Mouse (Mus musculus) ES-E14 (cell line): ENCODE data around the gene Zfp385a. TPM values are rescaled to one million over a fixed set of nuclear protein-coding genes. Genes with fewer than 3 reads are reported as not detected.
A peak's percentile ranks its signal among the peaks of the same experiment; 100 is the strongest.

Experiments
- DNase-seq: peaks from one replicate; pipeline ENCODE4 v3.0.0-alpha.2; 2013; ENCODE audit warnings: low read depth, low spot score
- H3K27ac ChIP-seq: 2 replicates; pipeline ENCODE4 v1.5.1; 2012; ENCODE audit warnings: low read depth, mild to moderate bottlenecking, low read length, moderate library complexity, mixed read lengths; ENCODE audit not compliant: poor library complexity, insufficient read depth, severe bottlenecking
- H3K36me3 ChIP-seq: 2 replicates; pipeline ENCODE4 v1.6.1; 2012; ENCODE audit warnings: mild to moderate bottlenecking, low read length, moderate library complexity, mixed read lengths; ENCODE audit not compliant: control insufficient read depth, poor library complexity, insufficient read depth, severe bottlenecking
- H3K4me1 ChIP-seq, 2 experiments: fragments of 150-350 bp in 1 of 2; sonication (generic) in 1 of 2; 2 replicates each; pipeline ENCODE4 v1.6.1; 2012; ENCODE audit warnings: low read length in 2 of 2, mild to moderate bottlenecking in 1 of 2, mixed read lengths in 1 of 2; ENCODE audit not compliant: control insufficient read depth in 2 of 2, insufficient read depth in 2 of 2, poor library complexity in 1 of 2
- H3K4me3 ChIP-seq, 2 experiments: fragments of 150-350 bp in 1 of 2; sonication (generic) in 1 of 2; 2 replicates each; pipeline ENCODE4 v1.5.1; 2012; ENCODE audit warnings: low read length in 2 of 2, low read depth in 1 of 2, mild to moderate bottlenecking in 1 of 2, mixed read lengths in 1 of 2; ENCODE audit not compliant: insufficient read depth in 1 of 2, poor library complexity in 1 of 2, severe bottlenecking in 1 of 2
- H3K9ac ChIP-seq: 2 replicates; pipeline ENCODE4 v1.6.1; 2012; ENCODE audit warnings: low read depth, mild to moderate bottlenecking, low read length, mixed read lengths; ENCODE audit not compliant: poor library complexity, insufficient read depth, severe bottlenecking
- H3K9me3 ChIP-seq: fragments of 150-350 bp; sonication (generic); 2 replicates; pipeline ENCODE4 v1.6.1; 2012; ENCODE audit warnings: low read depth, mild to moderate bottlenecking, low read length; ENCODE audit not compliant: control insufficient read depth, insufficient read depth
- CHD2 ChIP-seq: IDR thresholded peaks from 2 replicates; pipeline ENCODE4 v1.6.1; 2014; ENCODE audit warnings: mild to moderate bottlenecking, low read depth, low read length, inconsistent platforms
- HCFC1 ChIP-seq: IDR thresholded peaks from 2 replicates; pipeline ENCODE4 v1.6.1; 2012; ENCODE audit warnings: low read length, inconsistent platforms, borderline replicate concordance; ENCODE audit not compliant: insufficient read depth
- MAFK ChIP-seq: IDR thresholded peaks from 2 replicates; pipeline ENCODE4 v1.6.1; 2014; ENCODE audit warnings: mild to moderate bottlenecking, low read depth, low read length, inconsistent platforms; ENCODE audit not compliant: insufficient read depth
- ZC3H11A ChIP-seq: IDR thresholded peaks from 2 replicates; pipeline ENCODE4 v1.6.1; 2012; ENCODE audit warnings: low read depth, mild to moderate bottlenecking, inconsistent platforms, low read length, borderline replicate concordance
- ZNF384 ChIP-seq: IDR thresholded peaks from 2 replicates; pipeline ENCODE4 v1.6.1; 2012; ENCODE audit warnings: low read depth, low read length, inconsistent platforms
- in situ Hi-C, 2 experiments: fragments of 600-800 bp; cut with MboI; formaldehyde crosslinking; loops; one replicate each; pipeline ENCODE4 v1.15.1; 2025; ENCODE audit warnings: low sequenced_read_pairs in 2 of 2, inconsistent platforms in 1 of 2; ENCODE audit not compliant: unreplicated experiment in 2 of 2
- total RNA-seq: library from RNA; depleted of rRNA; stranded (reverse); fragments of 300-350 nt; gene quantifications from 2 replicates; pipeline ENCODE4 v1.2.3, GENCODE M21; 2012

Gene Zfp385a
- total RNA-seq, 1 experiment, result 5.9 TPM

GRCm38 (mm10) chr15:103342415-103342814 lies 2.5 kb upstream of the Zfp385a start:
- Histone ChIP-seq H3K4me1 (peaks cover 11 to 29% of the 10 kb centered on the region in 2 experiments; a peak in 3 of 4 replicates), H3K27ac (no peak overlapping the region), H3K4me3 (no peak overlapping the region), H3K9me3 (no peaks in the 10 kb centered on the region), H3K9ac (no peak overlapping the region), H3K36me3 (peaks cover 25% of the 10 kb centered on the region)
- TF ChIP-seq MAFK (peak; percentile 58), ZNF384 (no peak), ZC3H11A (peak; percentile 21; the same call in 1 of the 2 replicates)
- in situ Hi-C loops, result no loop called here
- DNase-seq, result no peak

GRCm38 (mm10) chr15:103341547-103341946 lies 1.7 kb upstream of the Zfp385a start:
- in situ Hi-C loops, result no loop called here
- H3K4me3 ChIP-seq, result no peak overlapping the region
- H3K9ac ChIP-seq, result peak overlapping the region; percentile 21; the same call in 1 of the 2 replicates
- no peaks in the 10 kb centered on the region for H3K9me3 ChIP-seq
- no peak for DNase-seq
- H3K27ac ChIP-seq, result no peak overlapping the region
- TF ChIP-seq HCFC1 (no peak), CHD2 (no peak), ZC3H11A (no peak), MAFK (no peak), ZNF384 (no peak)
- peaks cover 11 to 34% of the 10 kb centered on the region in 2 experiments; a peak in 3 of 4 replicates for H3K4me1 ChIP-seq
- peaks cover 24% of the 10 kb centered on the region for H3K36me3 ChIP-seq

- H3K9me3 ChIP-seq, result no peaks in the 10 kb centered on the region
- H3K9ac ChIP-seq, result peak overlapping the region; percentile 8; the same call in 1 of the 2 replicates
- no peak for DNase-seq
- H3K4me1 ChIP-seq, result peaks cover 11 to 38% of the 10 kb centered on the region in 2 experiments; a peak in 3 of 4 replicates
- TF ChIP-seq CHD2 (no peak), ZC3H11A (no peak), HCFC1 (no peak), ZNF384 (no peak), MAFK (no peak)
- no peak overlapping the region for H3K27ac ChIP-seq
- no peak overlapping the region; a peak in 1 of 4 replicates for H3K4me3 ChIP-seq
- peaks cover 18% of the 10 kb centered on the region for H3K36me3 ChIP-seq
- in situ Hi-C loops, result no loop called here
Observed at GRCm38 (mm10) chr15:103340786-103341185, 893 bp upstream of the Zfp385a start.

- no peak for DNase-seq
- Histone ChIP-seq H3K9me3 (no peaks in the 10 kb centered on the region), H3K4me3 (peak overlapping the region; percentile 71 to 88), H3K9ac (peak overlapping the region; percentile 13), H3K36me3 (peaks cover 6% of the 10 kb centered on the region), H3K4me1 (peaks cover 11 to 48% of the 10 kb centered on the region in 2 experiments; a peak in 3 of 4 replicates), H3K27ac (no peak overlapping the region)
- in situ Hi-C loops, result no loop called here
- TF ChIP-seq MAFK (no peak), ZNF384 (no peak), ZC3H11A (no peak), CHD2 (no peak), HCFC1 (no peak)
Observed at GRCm38 (mm10) chr15:103339166-103339960, 530 bp downstream of the Zfp385a start.
